Mouse (Mus musculus) lung, postnatal 10 days (tissue): Measurements from ENCODE around the gene Ufc1.

Experiments used
- DNase-seq: peaks from one replicate; pipeline ENCODE4 v3.0.0; 2021

The Ufc1 gene

DNA sequence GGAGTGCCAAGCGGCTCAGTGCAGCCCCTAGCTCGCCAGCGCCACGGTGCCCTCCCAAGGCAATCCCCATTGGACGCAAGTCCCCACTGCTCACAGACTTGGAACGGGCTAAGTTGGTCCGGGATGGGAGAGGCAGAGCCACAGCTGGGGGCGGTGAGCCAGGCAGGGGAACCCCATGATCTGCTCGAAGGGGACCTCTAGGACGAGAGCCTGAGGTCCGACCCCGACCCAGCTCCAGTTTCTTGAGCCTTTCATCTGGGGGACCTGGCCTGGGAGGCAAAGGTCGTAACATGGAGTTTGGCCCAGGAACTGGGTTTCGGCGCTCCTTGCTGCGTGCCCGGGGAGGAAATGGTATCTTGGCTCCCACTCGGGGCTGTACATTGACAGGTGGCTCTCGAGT lies 8.3 kb downstream of the Ufc1 start:
- no peak for DNase-seq

DNA sequence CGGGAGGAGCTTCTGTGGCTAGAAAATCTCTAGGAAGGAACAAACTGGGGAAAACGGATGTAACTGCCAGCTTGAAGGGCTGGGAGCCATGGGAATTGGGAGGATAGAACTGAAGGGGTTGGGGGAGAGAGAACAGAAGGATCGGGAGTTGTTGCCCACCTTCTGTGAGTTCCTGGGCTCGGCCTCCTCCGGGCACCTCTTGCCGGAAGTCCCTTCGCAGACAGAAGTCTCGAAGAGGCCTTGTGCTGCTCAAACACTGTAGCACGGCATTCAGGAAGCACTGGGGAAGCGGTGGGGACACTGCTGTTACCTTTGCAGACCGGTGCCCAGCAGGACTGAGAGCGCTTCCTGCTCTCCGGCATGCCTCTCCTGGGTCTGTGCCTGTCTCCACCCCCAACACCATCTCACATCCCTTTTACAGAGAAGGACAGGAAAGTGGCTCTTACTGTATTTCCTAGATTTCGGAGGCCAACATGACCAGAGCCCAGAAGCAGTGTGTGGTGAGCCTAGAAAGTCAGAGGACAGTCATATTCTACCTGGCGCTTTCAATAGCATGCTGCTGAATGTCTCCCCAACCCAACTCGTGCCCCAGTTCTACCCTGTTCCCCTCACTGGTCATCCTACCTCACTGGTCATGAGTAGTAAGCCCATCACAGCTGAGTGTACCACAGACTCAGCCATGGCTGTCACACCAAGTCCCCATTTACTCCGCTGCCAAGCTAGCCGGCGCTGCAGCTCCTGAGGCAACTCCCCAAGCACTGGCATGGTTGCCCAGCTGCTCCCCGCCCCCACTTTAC lies 9.5 kb downstream of the Ufc1 start:
- no peak for DNase-seq

GRCm38 (mm10) chr1:171284491-171284890 lies 10.3 kb downstream of the Ufc1 start:
- DNase-seq: no peak

DNA sequence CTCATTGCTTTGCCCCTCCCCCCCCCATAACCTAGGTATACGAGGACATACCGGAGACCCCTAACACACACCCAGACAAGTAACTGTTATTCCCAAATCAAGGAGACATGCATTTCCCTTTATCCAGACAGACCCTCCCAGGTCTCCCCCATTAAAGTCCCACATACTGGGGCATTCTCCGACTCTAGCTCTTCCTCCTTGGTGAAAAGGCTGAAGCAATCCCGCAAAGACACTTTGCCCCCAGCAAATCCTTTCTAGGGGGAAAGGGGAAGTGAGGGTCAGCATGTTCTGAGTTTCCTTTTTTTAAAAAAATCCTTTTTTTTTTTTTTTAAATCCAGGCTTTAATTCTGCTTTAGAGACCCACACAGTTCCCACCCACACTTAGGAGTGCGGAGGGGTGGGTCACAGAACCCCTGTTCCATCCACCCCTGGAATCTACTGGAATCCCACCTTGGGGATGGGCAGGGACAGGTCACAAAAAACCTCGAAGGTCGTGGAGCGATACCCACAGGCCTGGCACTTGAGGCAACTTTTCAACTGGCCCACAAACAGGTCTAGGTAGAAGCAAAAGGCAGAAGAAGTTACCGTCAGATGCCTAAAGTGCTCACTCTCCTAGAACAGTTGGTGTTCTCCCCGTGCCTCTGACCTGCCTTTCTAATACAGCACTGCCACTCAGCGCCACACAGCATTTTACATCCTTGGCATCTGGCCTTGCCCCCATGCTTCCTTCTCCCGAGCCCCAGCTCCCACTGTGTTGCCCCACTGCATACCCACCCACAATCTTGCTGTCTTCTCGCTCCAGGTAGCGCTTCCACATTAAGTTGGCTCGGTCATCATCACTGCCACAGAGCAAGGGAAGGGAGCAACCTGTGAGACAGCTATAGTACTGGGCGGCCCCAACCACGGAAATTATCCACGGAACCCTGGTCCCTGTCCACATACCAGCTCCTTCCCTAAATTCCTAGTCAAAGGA lies 11.3 kb downstream of the Ufc1 start:
- DNase-seq: no peak

DNA sequence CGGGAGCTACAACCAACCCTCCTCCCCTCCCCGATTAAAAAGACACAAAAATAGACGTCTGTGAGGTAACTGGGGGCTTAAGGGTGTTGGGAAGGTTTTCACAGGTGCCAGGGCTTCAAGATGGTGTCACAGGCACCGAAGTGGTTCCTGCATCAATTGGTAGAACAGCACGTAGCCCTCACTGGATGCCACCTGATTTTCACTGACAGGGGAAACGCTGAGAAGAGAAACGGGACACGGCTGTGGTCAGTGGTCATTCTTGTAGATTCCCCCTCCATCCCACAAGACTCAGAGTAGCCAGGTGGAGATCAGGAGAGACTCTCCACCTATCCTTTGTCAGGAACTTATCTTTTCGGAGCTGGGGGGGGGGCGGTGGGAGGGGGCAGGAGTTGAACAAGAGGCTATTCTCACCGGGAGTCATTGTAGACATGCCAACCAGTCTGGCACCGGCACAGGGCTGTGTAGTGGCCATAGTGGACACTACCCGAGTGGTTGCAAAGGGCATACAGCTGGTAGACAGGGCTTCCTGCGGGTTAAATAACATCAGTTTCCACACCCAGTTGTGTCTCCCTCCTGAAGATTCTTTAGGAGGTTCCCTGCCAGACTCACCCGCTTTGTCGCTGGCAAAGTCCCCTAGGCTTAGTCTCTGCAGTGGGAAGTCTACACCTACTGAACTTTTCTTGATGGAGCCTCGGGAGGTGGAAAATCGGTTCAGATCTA lies 12.6 kb downstream of the Ufc1 start:
- peak; percentile 2 for DNase-seq

DNA sequence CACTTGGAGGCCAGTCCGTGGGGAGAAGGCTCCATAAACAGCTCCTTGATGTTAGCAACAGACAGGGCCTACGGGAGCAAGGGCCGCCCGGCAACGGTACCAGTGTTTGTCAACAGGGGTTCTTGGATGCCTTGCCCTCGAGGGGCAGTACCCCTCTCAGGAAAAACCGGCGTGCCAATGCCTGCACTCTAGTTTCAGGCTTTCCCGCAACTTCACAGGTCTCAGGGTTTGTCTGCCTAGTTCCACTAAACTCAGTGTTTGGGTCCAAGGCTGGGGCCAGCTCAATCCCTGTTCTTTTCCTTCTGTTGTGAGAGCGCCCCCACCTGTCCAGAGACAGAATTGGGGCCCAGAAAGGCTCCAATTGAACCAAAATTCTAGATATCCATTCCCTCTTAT lies 13.3 kb downstream of the Ufc1 start:
- peak; percentile 92 for DNase-seq

DNA sequence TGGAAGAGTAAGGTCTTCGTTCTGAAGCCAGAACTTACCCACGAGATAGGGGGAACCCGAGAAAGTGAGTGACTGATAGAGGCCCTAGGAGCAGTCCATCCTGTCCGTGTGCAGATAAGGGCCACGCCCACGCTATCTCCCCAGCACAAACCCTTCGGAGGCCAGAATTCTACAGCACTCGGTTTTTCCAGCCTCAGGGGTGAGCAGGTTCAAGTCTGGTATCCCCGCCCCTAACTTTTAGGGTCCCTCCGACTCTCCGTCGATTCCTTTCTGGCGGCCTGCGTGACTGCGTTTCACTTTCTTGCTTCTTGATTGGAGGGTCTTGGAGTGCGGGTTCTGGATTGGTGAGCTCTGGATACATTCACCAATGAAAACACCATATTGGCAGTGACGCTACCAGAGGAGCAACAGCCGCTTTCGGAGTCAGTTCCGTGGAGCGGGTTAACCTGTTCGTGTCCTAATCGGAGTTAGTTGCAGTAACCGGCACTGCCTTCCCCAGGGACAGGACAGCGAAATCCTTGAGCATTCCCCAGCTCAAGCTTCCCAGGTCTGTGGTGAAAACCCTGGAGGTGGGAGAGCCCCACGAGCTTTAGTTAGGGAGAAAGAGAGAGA lies 13.8 kb downstream of the Ufc1 start, which contains the start of gene Ppox:
Ppox (minus strand) TSS at position 271 of the 612 bp plus-strand sequence.
- DNase-seq: peak; percentile 96

GRCm38 (mm10) chr1:171280250-171280915 lies 14.4 kb downstream of the Ufc1 start:
- DNase-seq: no peak

DNA sequence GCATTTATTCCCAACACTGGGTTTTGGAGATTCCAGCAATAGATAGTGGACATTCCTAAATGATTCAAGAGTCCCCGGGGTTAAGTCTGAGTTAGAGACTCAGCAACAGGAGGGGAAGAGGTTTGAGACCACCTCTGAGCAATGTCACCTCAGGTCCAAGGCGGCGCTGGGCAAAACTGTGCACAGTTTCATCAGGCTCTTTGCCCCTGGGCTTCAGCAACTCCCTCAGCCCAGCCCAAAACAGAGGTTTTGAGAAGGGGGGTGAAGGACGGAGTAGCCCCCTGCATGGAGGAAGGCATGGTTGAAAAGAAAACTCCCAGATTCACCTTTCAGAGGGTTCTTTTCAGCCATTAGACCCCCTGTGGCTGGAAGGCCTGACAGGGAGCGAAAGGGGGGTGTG lies 15.1 kb downstream of the Ufc1 start:
- no peak for DNase-seq

- DNase-seq: no peak
Observed at GRCm38 (mm10) chr1:171279012-171279705, 15.7 kb downstream of the Ufc1 start.

GRCm38 (mm10) chr1:171278436-171278835 lies 16.4 kb downstream of the Ufc1 start:
- DNase-seq: no peak

GRCm38 (mm10) chr1:171277736-171278135 lies 17.1 kb downstream of the Ufc1 start:
- no peak for DNase-seq

DNA sequence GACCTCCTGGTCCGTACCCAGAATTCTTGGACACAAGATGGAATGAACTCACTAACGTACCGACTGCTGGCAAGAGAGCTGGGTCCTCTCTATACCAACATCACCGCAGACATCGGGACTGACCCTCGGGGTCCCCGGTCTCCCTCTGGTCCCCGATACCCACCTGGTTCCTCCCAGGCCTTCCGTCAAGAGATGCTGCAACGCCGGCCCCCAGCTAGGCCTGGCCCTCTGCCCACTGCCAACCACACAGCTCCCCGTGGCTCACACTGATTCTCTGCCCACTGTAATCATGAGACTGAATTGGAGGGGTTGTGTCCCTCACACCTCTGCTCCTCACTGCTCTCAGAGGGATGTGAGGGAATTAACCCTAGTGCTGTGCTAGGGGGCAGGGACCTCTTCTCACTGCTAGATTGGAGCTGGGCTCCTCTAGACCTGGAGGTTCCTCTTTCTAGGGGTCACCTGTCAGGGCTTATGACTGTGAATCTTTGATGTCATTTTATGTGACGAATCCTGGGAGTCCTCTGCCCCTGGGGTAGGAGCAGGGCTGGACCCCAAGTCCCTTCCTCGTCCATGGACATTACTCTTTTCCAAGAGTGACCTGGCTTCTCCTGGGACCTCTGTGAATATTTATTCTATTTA lies 18.6 kb downstream of the Ufc1 start:
- DNase-seq: no peak

GRCm38 (mm10) chr1:171275144-171275734 lies 19.6 kb downstream of the Ufc1 start:
- DNase-seq: no peak

- DNase-seq: no peak
Observed at GRCm38 (mm10) chr1:171274171-171274570, 20.7 kb downstream of the Ufc1 start.

DNA sequence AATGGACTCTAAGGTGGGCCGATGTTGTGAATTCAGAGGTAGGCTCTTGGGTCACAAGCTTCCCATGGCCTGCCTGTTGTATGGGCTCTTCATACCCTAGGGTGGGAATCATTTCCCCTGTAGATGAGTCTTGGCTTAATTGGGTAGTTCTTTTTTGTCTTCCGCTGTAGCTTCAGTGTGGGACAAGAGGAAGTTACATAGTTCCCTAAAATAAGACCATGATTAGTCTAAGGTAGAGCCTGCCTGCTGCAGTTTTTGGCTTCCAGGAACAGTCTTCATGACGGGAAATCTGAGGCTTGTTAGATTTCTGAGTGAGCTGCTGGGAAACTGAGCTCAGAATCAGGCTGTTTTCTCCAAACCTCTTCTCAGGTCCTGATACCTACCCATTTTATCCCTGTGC lies 22.7 kb downstream of the Ufc1 start:
- DNase-seq: no peak

DNA sequence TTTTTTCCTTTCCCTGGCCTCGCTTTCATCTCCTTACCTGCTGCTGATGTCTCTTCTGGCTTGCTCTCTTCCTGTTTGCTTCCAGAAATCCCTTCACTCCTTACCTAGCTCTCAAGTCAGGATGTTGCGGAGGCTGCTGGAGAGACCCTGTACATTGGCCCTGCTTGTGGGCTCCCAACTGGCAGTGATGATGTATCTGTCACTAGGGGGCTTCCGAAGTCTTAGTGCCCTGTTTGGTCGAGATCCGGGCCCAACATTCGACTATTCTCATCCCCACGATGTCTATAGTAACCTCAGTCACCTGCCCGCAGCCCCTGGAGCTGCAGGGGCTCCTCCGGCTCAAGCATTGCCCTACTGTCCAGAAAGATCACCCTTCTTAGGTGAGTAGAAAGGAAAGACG lies 23.2 kb downstream of the Ufc1 start:
- DNase-seq: no peak

DNA sequence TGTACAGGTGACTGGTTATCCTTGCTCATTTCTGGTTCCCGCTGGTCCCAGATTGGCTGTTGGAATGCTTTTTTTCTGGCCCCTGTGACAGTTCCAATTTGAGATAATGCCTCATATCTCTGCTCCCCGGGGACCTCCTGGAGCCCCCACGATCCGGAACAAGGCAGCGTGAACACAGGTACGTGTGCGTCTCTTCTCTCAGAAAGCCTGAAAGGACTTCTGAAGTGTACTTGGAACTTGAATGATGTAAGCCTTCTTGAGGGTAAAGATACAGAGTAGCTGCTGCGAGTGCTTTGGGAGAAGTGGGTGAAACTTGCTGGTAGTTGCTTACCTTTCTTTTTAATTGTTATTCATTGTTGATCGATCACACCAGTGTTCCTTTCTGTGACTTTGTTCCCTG lies 23.6 kb downstream of the Ufc1 start:
- DNase-seq: no peak

GRCm38 (mm10) chr1:171270573-171270900 lies 24.3 kb downstream of the Ufc1 start:
- peak; percentile 76 for DNase-seq

GRCm38 (mm10) chr1:171269848-171270572 lies 24.8 kb downstream of the Ufc1 start, which contains the start of gene B4galt3:
B4galt3 (plus strand) TSS chr1:171270328.
- peak; percentile 97 for DNase-seq
